Mouse (Mus musculus): ENCODE results near the gene Etaa1. TPM values are rescaled to one million over a fixed set of nuclear protein-coding genes. Genes with fewer than 3 reads are reported as not detected.

The Etaa1 gene
- polyA plus RNA-seq (2017; shearing (Covaris generic)), result 16.1 TPM

DNA sequence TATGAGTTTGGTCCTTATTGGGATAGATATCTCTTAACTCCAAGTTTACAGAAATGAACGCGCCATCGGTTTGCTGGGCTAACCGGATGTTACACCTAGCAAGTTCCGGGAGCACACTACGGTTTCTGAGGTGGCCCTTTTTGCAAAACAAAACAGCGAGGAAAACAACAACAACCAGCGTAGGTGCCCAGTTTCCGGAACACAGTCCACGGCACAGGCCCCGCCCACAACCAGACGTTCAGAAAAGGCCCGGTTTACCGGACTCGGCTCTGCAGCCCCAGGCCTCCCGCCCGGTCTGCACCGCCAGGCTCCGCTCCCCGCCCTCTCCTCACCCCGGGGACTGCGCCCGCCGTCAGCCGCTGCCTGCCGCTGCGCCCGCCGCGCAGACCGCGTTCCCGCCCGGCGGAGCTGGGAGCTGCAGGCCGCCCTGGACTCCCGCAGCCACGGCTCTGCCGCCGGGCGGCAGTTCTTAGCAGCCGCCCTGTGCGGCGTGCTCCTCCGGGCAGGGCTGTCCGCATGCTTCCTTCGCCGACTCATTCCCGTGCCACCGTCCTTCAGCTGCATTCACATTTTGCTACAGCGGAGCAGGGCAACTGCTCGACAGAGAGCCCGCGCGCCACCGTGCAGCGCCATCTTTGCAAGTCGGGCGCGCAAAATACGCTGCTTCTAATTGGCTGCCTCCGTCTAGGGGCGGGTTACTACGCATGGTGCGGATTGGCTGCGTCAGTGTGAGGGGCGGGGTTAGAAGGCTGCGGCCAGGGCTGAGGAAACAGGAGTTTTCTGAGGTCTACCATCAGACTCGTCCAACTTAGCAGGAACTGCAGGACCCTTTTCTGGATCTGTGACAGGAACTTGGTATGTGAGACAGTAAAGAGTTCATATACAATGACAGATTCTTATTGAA, at the start of gene Etaa1:
Gene Etaa1 (minus strand): TSS at position 645 of the 904 bp plus-strand sequence.

Measured in effector memory CD4-positive, alpha-beta T cell, adult 7 months (primary cell).